In the genomic region with DNA sequence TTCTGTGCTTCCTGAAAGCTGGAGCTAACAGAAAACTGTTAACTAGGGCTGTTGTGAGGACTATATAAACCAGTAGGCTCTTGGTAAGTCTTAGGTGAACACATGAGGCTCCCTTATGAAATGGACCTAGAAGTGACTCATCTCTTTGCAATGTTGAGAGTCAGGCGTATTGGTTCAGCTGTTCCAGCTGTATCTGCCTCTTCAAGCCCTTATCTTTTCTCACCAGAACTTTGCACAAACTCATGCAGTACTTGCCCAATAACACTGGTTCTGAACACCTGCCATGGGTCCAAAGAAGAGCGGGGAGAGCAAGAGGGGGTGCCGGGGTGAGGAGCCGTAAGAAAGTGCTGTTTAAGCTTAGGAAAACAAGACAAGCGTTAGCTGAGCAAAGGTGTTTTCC, we compare ENCODE assay signal across 15 mouse cellular contexts. TPM values are rescaled to one million over a fixed set of nuclear protein-coding genes. Genes with fewer than 3 reads are reported as not detected.
DNase-seq lines count a peak whose midpoint lies in the region; ATAC-seq and TF ChIP-seq lines count a peak whose summit lies in the region.
"Had no signal": no experiment of that assay in that cellular context is flagged by ENCODE, and none has a peak within 500 bp of the region (broad histone marks: within the 10 kb centered on the region; RNA-seq: fewer than 3 reads in every experiment).

No protein-coding gene starts in this region.

- no peak overlapping the region for H3K9ac ChIP-seq in embryonic facial prominence, embryonic 15.5 days
- peak overlapping the region; percentile 64 for H3K9ac ChIP-seq in liver, embryonic 13.5 days
- H3K9ac ChIP-seq in midbrain, embryonic 15.5 days = no peak overlapping the region
- H3K9ac ChIP-seq: limb, embryonic 12.5 days had no signal

- no peak for TF ChIP-seq POLR2A in bone marrow, adult 2 months (IDR thresholded peaks at IDR 0.05; ENCODE audit: borderline replicate concordance, control insufficient read depth, low read depth, low read length)

- TF ChIP-seq CTCF in bone marrow, adult 2 months (IDR thresholded peaks at IDR 0.05; ENCODE audit: control insufficient read depth, insufficient read depth, low read length) = no peak

- H3K27ac ChIP-seq in embryonic facial prominence, embryonic 15.5 days (replicated peaks) = peak overlapping the region; percentile 58; the same call in 1 of the 2 replicates
- H3K27ac ChIP-seq in embryonic facial prominence, embryonic 10.5 days (replicated peaks) = no peak overlapping the region
- H3K27ac ChIP-seq in bone marrow, adult 2 months (ENCODE audit: control insufficient read depth, insufficient read depth, low read depth, low read length, poor library complexity) = peak overlapping the region; percentile 82
- peak overlapping the region; percentile 97 for H3K27ac ChIP-seq in liver, embryonic 13.5 days
- no peak overlapping the region for H3K27ac ChIP-seq in midbrain, embryonic 15.5 days

- ATAC-seq in embryonic facial prominence, embryonic 15.5 days (ENCODE audit: insufficient number of reproducible peaks, low FRiP score, low TSS enrichment, low read depth) = no peak
- ATAC-seq in liver, embryonic 13.5 days (ENCODE audit: low read depth) = peak; percentile 61
- no peak for ATAC-seq in midbrain, embryonic 15.5 days (replicated peaks)
- ATAC-seq: CD4-positive, CD25-positive, alpha-beta regulatory T cell, adult 4 months; forebrain, embryonic 14.5 days had no signal

- no peaks in the 10 kb centered on the region for H3K27me3 ChIP-seq in embryonic facial prominence, embryonic 15.5 days
- no peaks in the 10 kb centered on the region for H3K27me3 ChIP-seq in embryonic facial prominence, embryonic 10.5 days (replicated peaks; ENCODE audit: low read depth, poor library complexity, severe bottlenecking)
- H3K27me3 ChIP-seq in liver, embryonic 13.5 days = no peaks in the 10 kb centered on the region
- no peaks in the 10 kb centered on the region for H3K27me3 ChIP-seq in midbrain, embryonic 15.5 days (replicated peaks)
- H3K27me3 ChIP-seq: limb, embryonic 12.5 days had no signal

- no peak for DNase-seq in embryonic facial prominence, embryonic 10.5 days (ENCODE audit: low spot score)
- peak; percentile 71 for DNase-seq in 3134 (ENCODE audit: extremely low read depth, insufficient read length, low spot score)
- peak; percentile 63 for DNase-seq in liver, embryonic 13.5 days
- no peak for DNase-seq in gastrocnemius, postnatal 25 days
- DNase-seq in left cerebral cortex, postnatal 14 days (ENCODE audit: low spot score in 2 of 2) = no peak
- DNase-seq: embryo, embryonic 11 days; gastrocnemius, postnatal 36 days; kidney, adult 2 months; layer of hippocampus, adult 9-11 months had no signal

- WGBS in embryonic facial prominence, embryonic 15.5 days = 76% methylated on average over 5 of the region's 5 CpGs
- 93% methylated on average over 5 of the region's 5 CpGs for WGBS in embryonic facial prominence, embryonic 10.5 days
- 59% methylated on average over 5 of the region's 5 CpGs for WGBS in bone marrow, adult 2 months
- 56% methylated on average over 5 of the region's 5 CpGs for WGBS in liver, embryonic 13.5 days (ENCODE audit: insufficient replicate concordance)
- WGBS in midbrain, embryonic 15.5 days = 94% methylated on average over 5 of the region's 5 CpGs

- peaks cover 35% of the 10 kb centered on the region for H3K4me1 ChIP-seq in embryonic facial prominence, embryonic 15.5 days
- peaks cover 32% of the 10 kb centered on the region for H3K4me1 ChIP-seq in embryonic facial prominence, embryonic 10.5 days
- peaks cover 3% of the 10 kb centered on the region; the same call in 1 of the 2 replicates for H3K4me1 ChIP-seq in bone marrow, adult 2 months (ENCODE audit: control insufficient read depth, insufficient read depth, low read length)
- H3K4me1 ChIP-seq in liver, embryonic 13.5 days (replicated peaks) = peaks cover 52% of the 10 kb centered on the region
- peaks cover 23% of the 10 kb centered on the region for H3K4me1 ChIP-seq in midbrain, embryonic 15.5 days

- no peak overlapping the region for H3K4me3 ChIP-seq in embryonic facial prominence, embryonic 15.5 days (replicated peaks)
- H3K4me3 ChIP-seq in embryonic facial prominence, embryonic 10.5 days = no peak overlapping the region
- no peak overlapping the region for H3K4me3 ChIP-seq in bone marrow, adult 2 months (replicated peaks; ENCODE audit: control insufficient read depth, low read depth, low read length)
- H3K4me3 ChIP-seq in liver, embryonic 13.5 days (replicated peaks) = peak overlapping the region; percentile 94
- no peak overlapping the region for H3K4me3 ChIP-seq in midbrain, embryonic 15.5 days

- intact Hi-C loops in left cerebral cortex, postnatal 14 days (cut with DNase I) = no loop called here

- no peaks in the 10 kb centered on the region for H3K9me3 ChIP-seq in embryonic facial prominence, embryonic 15.5 days (replicated peaks)
- no peaks in the 10 kb centered on the region for H3K9me3 ChIP-seq in embryonic facial prominence, embryonic 10.5 days
- H3K9me3 ChIP-seq in liver, embryonic 13.5 days (replicated peaks) = no peaks in the 10 kb centered on the region
- no peaks in the 10 kb centered on the region for H3K9me3 ChIP-seq in midbrain, embryonic 15.5 days
- H3K9me3 ChIP-seq: limb, embryonic 12.5 days had no signal

- no peaks in the 10 kb centered on the region for H3K36me3 ChIP-seq in embryonic facial prominence, embryonic 15.5 days
- no peaks in the 10 kb centered on the region for H3K36me3 ChIP-seq in embryonic facial prominence, embryonic 10.5 days (replicated peaks)
- H3K36me3 ChIP-seq in liver, embryonic 13.5 days = no peaks in the 10 kb centered on the region
- no peaks in the 10 kb centered on the region for H3K36me3 ChIP-seq in midbrain, embryonic 15.5 days (replicated peaks)
- H3K36me3 ChIP-seq: limb, embryonic 12.5 days had no signal

- H3K4me2 ChIP-seq in embryonic facial prominence, embryonic 15.5 days (replicated peaks) = no peak overlapping the region
- peak overlapping the region; percentile 91 for H3K4me2 ChIP-seq in liver, embryonic 13.5 days
- no peak overlapping the region for H3K4me2 ChIP-seq in midbrain, embryonic 15.5 days

RNA-seq across cellular contexts. Expression of gene Ube2f, which starts 1.9 kb away (rescaled TPM):
- 67.0 and 67.6 TPM in 2 replicates for polyA plus RNA-seq in embryonic facial prominence, embryonic 15.5 days (2015; fragmentation: Nextera tagmentation; extraction: Ambion mirVana)
- polyA plus RNA-seq in embryonic facial prominence, embryonic 10.5 days (2016; fragmentation: Nextera tagmentation; extraction: Ambion mirVana) = 87.6 and 100 TPM in 2 replicates
- polyA plus RNA-seq in bone marrow, adult 2 months (2011; ENCODE audit: insufficient read depth, insufficient read length, low replicate concordance, missing spikeins) = 48.9 and 62.6 TPM in 2 replicates
- 71.1 and 77.5 TPM in 2 replicates for polyA plus RNA-seq in liver, embryonic 13.5 days (2015; fragmentation: Nextera tagmentation; extraction: Ambion mirVana)
- total RNA-seq in gastrocnemius, postnatal 25 days (2021) = 10 to 100 TPM; 58.9 to 66.0 TPM
- total RNA-seq in left cerebral cortex, postnatal 14 days (2021) = 10 to 100 TPM; 52.5 to 58.4 TPM
- 58.5 and 60.4 TPM in 2 replicates for polyA plus RNA-seq in midbrain, embryonic 15.5 days (2015; fragmentation: Nextera tagmentation; extraction: Ambion mirVana)

RNA-seq across cellular contexts. Expression of gene Scly, which starts 49.9 kb away (rescaled TPM):
- 12.7 and 14.0 TPM in 2 replicates for polyA plus RNA-seq in embryonic facial prominence, embryonic 15.5 days (2015; fragmentation: Nextera tagmentation; extraction: Ambion mirVana)
- 16.0 and 16.5 TPM in 2 replicates for polyA plus RNA-seq in embryonic facial prominence, embryonic 10.5 days (2016; fragmentation: Nextera tagmentation; extraction: Ambion mirVana)
- polyA plus RNA-seq in bone marrow, adult 2 months (2011; ENCODE audit: insufficient read depth, insufficient read length, low replicate concordance, missing spikeins) = 24.1 and 26.7 TPM in 2 replicates
- polyA plus RNA-seq in liver, embryonic 13.5 days (2015; fragmentation: Nextera tagmentation; extraction: Ambion mirVana) = 24.9 and 30.1 TPM in 2 replicates
- total RNA-seq in gastrocnemius, postnatal 25 days (2021) = 10 to 100 TPM in 1 of 2 experiments, 1 to 10 TPM in 1; 9.8 to 13.9 TPM
- total RNA-seq in left cerebral cortex, postnatal 14 days (2021) = 10 to 100 TPM; 10.5 to 12.7 TPM
- polyA plus RNA-seq in midbrain, embryonic 15.5 days (2015; fragmentation: Nextera tagmentation; extraction: Ambion mirVana) = 12.6 and 12.7 TPM in 2 replicates

Comparison
In these comparisons a context has a peak if more than half of its experiments do, and no peak if none do; other contexts are left out.
1. H3K27ac ChIP-seq: peak in embryonic facial prominence, embryonic 15.5 days (single experiment), bone marrow, adult 2 months (single experiment) and liver, embryonic 13.5 days (single experiment); none in embryonic facial prominence, embryonic 10.5 days (single experiment) and midbrain, embryonic 15.5 days (single experiment).
2. DNase-seq: peak in 3134 (single experiment) and liver, embryonic 13.5 days (single experiment); none in embryonic facial prominence, embryonic 10.5 days (single experiment), gastrocnemius, postnatal 25 days (single experiment) and left cerebral cortex, postnatal 14 days (0 of 2).